Mouse (Mus musculus) ES-Bruce4 (cell line): ENCODE results near the gene Ulk4. TPM values are rescaled to one million over a fixed set of nuclear protein-coding genes. Genes with fewer than 3 reads are reported as not detected.
A peak's percentile ranks its signal among the peaks of the same experiment; 100 is the strongest.

ENCODE experiments used
- H3K27ac ChIP-seq: 2 replicates; pipeline ENCODE4 v1.5.1; 2012; ENCODE audit warnings: low read length, inconsistent platforms; ENCODE audit not compliant: insufficient read depth
- H3K27me3 ChIP-seq: 2 replicates; pipeline ENCODE4 v1.6.1; 2012; ENCODE audit warnings: mild to moderate bottlenecking, low read length, inconsistent platforms; ENCODE audit not compliant: control insufficient read depth, poor library complexity, insufficient read depth, severe bottlenecking
- H3K36me3 ChIP-seq: 2 replicates; pipeline ENCODE4 v1.6.1; 2012; ENCODE audit warnings: inconsistent platforms, mild to moderate bottlenecking, low read length, moderate library complexity; ENCODE audit not compliant: control insufficient read depth, poor library complexity, insufficient read depth, severe bottlenecking
- H3K4me1 ChIP-seq: one replicate; pipeline ENCODE4 v1.8.1; 2011; ENCODE audit warnings: low read length; ENCODE audit not compliant: control insufficient read depth, insufficient read depth
- H3K4me3 ChIP-seq: 2 replicates; pipeline ENCODE4 v1.5.1; 2011; ENCODE audit warnings: low read depth, mild to moderate bottlenecking, low read length
- H3K9ac ChIP-seq: 2 replicates; pipeline ENCODE4 v1.6.1; 2012; ENCODE audit warnings: low read depth, mild to moderate bottlenecking, inconsistent platforms; ENCODE audit not compliant: poor library complexity, severe bottlenecking
- H3K9me3 ChIP-seq: replicated peaks from 2 replicates; pipeline ENCODE4 v1.6.1; 2012; ENCODE audit warnings: mild to moderate bottlenecking, low read length, inconsistent platforms; ENCODE audit not compliant: control insufficient read depth, poor library complexity, insufficient read depth, severe bottlenecking
- CTCF ChIP-seq: IDR thresholded peaks from one replicate; pipeline ENCODE4 v1.8.1; 2011; ENCODE audit warnings: low read depth, low read length
- EP300 ChIP-seq: IDR thresholded peaks from 2 replicates; pipeline ENCODE4 v1.6.1; 2011; ENCODE audit warnings: low read depth, low read length; ENCODE audit not compliant: insufficient read depth
- POLR2A ChIP-seq: IDR thresholded peaks from one replicate; pipeline ENCODE4 v1.8.1; 2011; ENCODE audit warnings: low read length; ENCODE audit not compliant: insufficient read depth
- polyA plus RNA-seq: library from polyadenylated mRNA; stranded (reverse); fragments of >200 nt; gene quantifications from 2 replicates; pipeline ENCODE4 v1.2.4, GENCODE M21; 2011; ENCODE audit warnings: low read depth; ENCODE audit not compliant: missing spikeins, insufficient read depth, insufficient read length

Ulk4 gene
- polyA plus RNA-seq, 1 experiment, result 3.3 TPM

DNA sequence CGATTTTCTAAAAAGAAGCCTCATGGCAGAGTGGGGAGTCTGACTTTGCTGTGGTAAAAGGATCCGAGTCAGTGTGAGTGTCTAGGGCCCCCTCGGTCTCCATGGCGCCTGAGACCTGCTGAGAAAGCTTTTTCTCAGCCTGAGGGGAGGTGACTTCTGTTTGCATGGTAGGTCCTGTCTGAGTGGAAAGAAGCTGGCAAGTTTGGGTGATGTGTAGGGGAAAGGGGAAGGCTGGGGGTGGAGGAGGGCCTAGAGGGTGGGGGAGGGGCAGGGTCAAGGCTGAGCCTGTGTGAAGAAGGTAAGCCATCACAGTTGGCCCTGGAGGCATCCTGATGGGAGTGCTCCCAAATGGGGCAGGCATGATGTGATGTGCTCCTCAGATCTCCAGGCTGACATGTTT lies 32.3 kb upstream of the Ulk4 start:
- H3K4me3 ChIP-seq, result no peak overlapping the region
- no peak overlapping the region for H3K27ac ChIP-seq
- H3K36me3 ChIP-seq, result no peaks in the 10 kb centered on the region
- H3K27me3 ChIP-seq, result no peaks in the 10 kb centered on the region
- TF ChIP-seq CTCF (no peak), EP300 (0 out of 2 replicates have a peak, but pooled peaks have one; percentile 17)
- H3K4me1 ChIP-seq, result peaks cover 19% of the 10 kb centered on the region
- H3K9me3 ChIP-seq, result no peaks in the 10 kb centered on the region
- no peak overlapping the region for H3K9ac ChIP-seq

DNA sequence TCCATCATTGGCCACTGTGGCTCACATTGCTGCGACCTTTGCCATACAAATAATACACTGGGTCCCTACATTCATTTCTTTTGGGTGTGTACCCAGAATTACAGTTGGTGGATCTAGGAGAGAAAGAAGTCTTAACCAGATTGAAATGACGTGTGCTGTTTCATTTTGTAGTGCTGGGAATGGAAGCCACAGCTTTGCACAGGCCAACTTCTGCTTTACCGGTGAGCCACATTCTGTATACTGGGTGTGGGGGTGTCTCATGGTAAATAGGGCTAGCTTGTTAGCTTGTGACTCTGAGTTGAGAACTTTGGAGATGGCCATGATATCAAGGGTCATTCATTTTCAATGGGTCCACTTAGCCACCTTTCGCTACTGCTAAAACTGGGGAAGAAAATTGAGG lies 28.5 kb upstream of the Ulk4 start:
- H3K4me3 ChIP-seq, result no peak overlapping the region
- peak overlapping the region; percentile 30; the same call in 1 of the 2 replicates for H3K27ac ChIP-seq
- H3K27me3 ChIP-seq, result no peaks in the 10 kb centered on the region
- no peaks in the 10 kb centered on the region for H3K36me3 ChIP-seq
- TF ChIP-seq CTCF, result no peak
- no peak for TF ChIP-seq POLR2A
- TF ChIP-seq EP300, result no peak
- no peak overlapping the region for H3K9ac ChIP-seq
- no peaks in the 10 kb centered on the region for H3K9me3 ChIP-seq
- H3K4me1 ChIP-seq, result peaks cover 17% of the 10 kb centered on the region

DNA sequence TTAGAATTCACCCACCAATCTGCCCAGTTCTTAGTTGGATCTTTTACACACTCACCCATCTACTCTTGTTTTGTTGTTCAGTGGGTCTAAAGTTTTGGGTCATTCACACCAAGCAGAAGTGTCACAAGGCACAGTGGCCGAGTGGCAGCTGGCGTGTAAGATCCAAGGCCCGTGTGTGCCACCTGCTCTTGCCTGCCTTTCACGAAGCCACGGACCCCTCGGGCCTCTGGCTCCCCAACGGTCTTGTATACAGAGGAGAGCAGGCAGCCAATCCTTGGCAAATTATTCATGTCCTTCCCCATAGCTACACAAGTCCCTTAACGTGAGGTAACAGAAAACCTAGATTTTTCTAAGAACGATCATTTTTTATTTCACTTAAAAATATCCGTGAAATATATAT lies 27.5 kb upstream of the Ulk4 start:
- TF ChIP-seq CTCF (no peak), EP300 (no peak), POLR2A (no peak)
- Histone ChIP-seq H3K9me3 (no peaks in the 10 kb centered on the region), H3K27ac (no peak overlapping the region), H3K36me3 (no peaks in the 10 kb centered on the region), H3K4me3 (no peak overlapping the region), H3K4me1 (peaks cover 14% of the 10 kb centered on the region), H3K27me3 (no peaks in the 10 kb centered on the region), H3K9ac (no peak overlapping the region)

DNA sequence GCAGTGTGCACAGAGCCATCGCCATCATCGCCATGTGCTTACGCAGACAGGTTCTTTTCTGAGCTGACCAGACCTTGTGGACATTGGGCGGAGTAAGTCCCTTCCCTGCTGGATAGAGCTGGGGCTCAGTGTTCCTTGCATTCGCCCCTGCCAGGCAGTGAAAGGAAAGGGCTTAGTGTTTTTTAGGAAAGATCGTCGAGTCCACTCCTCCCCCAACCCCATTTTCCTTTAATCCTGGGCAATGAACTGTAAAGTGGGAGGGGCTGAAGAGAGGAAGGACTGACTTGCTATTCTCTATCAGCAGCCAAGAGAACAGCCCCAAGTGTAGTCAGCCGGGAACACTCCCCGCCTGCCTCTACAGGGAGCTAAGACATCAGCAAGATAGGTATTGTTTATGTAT lies 26.8 kb upstream of the Ulk4 start:
- Histone ChIP-seq H3K9ac (no peak overlapping the region), H3K9me3 (no peaks in the 10 kb centered on the region), H3K4me1 (peaks cover 12% of the 10 kb centered on the region), H3K4me3 (no peak overlapping the region), H3K27ac (peak overlapping the region; percentile 7; the same call in 1 of the 2 replicates), H3K36me3 (no peaks in the 10 kb centered on the region), H3K27me3 (no peaks in the 10 kb centered on the region)
- no peak for TF ChIP-seq CTCF
- no peak for TF ChIP-seq POLR2A
- TF ChIP-seq EP300, result no peak

DNA sequence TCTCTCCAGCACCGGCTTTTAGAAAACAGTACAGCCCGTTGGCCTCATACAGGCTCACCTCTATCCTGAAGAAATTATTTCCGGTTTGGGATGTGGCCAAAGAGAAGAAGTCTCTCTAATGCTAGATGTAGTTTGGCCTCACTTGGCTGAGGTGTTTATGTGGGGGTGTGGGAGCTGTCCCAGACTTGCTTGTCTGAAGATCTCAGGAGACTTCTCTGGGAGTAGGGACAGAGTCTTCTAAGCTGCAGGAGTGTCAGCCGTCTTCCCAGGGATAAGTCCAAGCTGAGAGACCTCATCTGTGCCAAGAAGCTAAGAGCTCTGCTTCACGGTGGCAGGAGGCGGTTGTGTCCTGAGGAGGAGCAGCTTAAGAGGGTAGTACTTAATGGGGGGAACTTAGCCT lies 26.1 kb upstream of the Ulk4 start:
- Histone ChIP-seq H3K9me3 (no peaks in the 10 kb centered on the region), H3K4me1 (peaks cover 10% of the 10 kb centered on the region), H3K4me3 (no peak overlapping the region), H3K36me3 (no peaks in the 10 kb centered on the region), H3K27me3 (no peaks in the 10 kb centered on the region), H3K9ac (no peak overlapping the region), H3K27ac (no peak overlapping the region)
- TF ChIP-seq EP300, result no peak
- TF ChIP-seq CTCF, result no peak
- TF ChIP-seq POLR2A, result no peak

DNA sequence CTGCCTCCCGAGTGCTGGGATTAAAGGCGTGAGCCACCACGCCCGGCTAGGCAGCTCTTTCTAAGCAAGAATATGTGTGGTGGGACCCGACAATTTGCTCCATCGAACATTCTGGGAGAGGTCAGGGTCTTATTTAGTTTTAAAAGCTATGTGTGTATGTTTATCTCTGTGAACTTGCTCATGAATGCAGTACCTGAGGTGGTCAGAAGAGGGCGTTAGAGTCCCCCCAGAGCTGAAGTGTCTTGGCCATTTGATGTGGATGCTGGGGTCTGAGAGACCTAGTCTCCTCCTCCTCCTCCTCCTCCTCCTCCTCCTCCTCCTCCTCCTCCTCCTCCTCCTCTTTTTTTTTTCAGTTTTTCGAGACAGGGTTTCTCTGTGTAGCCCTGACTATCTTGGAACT lies 25.5 kb upstream of the Ulk4 start:
- Histone ChIP-seq H3K9ac (no peak overlapping the region), H3K36me3 (no peaks in the 10 kb centered on the region), H3K4me3 (no peak overlapping the region), H3K27ac (no peak overlapping the region), H3K9me3 (no peaks in the 10 kb centered on the region), H3K4me1 (peaks cover 8% of the 10 kb centered on the region), H3K27me3 (no peaks in the 10 kb centered on the region)
- no peak for TF ChIP-seq EP300
- TF ChIP-seq POLR2A, result no peak
- peak; percentile 48 for TF ChIP-seq CTCF
